Mouse (Mus musculus): ENCODE measurements around the gene Fam92b. TPM values are rescaled to one million over a fixed set of nuclear protein-coding genes. Genes with fewer than 3 reads are reported as not detected.

The Fam92b gene
- 1 to 10 TPM in 2 of 4 experiments, under 1 TPM in 2; 0.48 to 1.9 (median 0.86) TPM for total RNA-seq (2022)

DNA sequence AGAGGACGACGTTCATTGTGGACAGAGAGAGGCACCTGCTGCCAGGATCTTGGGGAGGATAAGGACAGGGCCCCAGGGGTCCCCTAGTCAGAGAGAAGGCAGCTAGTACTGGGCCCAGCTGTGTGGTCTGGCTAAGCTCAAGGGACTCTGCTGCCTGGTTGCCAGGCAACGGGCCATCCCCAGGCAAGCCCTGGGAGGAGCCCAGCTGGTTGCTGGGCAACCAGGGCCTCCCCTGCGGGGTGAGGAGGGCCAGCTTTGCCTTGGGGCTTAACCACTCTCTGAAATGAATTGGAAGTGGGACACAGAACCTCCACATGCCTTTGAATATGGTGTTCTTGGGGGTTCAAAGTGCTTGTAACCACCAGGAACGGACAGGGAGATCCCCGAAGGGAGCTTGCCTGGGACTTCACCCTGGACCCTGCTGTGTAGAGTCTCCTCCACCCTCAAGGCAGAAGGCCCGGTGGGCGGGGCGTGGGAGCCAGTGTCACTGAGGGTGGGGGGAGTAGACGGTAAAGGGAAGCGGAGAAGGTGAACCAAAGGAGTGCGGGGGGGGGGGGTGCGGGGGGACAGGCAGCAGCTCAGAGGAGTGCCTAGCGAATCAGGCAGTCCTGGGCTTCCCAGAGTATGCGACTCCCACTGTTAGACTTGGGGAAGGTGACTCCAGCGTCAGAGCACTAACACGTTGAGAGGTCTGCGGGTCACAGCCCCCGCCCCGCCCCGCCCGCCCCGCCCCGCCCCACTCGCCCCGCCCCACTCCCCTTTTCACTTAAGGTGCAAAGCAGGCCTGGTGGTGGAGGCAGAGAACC is at the start of gene Fam92b:
Gene Fam92b (minus strand): TSS at position 149 of the 806 bp plus-strand sequence.
- peak in 1 of 2 experiments; percentile 70 for DNase-seq (ENCODE audit: low spot score in 2 of 2)

GRCm38 (mm10) chr8:120225421-120226151 is 48.3 kb upstream of the Fam92b start:
- DNase-seq (ENCODE audit: low spot score in 2 of 2) = peak in 1 of 2 experiments; percentile 90

DNA sequence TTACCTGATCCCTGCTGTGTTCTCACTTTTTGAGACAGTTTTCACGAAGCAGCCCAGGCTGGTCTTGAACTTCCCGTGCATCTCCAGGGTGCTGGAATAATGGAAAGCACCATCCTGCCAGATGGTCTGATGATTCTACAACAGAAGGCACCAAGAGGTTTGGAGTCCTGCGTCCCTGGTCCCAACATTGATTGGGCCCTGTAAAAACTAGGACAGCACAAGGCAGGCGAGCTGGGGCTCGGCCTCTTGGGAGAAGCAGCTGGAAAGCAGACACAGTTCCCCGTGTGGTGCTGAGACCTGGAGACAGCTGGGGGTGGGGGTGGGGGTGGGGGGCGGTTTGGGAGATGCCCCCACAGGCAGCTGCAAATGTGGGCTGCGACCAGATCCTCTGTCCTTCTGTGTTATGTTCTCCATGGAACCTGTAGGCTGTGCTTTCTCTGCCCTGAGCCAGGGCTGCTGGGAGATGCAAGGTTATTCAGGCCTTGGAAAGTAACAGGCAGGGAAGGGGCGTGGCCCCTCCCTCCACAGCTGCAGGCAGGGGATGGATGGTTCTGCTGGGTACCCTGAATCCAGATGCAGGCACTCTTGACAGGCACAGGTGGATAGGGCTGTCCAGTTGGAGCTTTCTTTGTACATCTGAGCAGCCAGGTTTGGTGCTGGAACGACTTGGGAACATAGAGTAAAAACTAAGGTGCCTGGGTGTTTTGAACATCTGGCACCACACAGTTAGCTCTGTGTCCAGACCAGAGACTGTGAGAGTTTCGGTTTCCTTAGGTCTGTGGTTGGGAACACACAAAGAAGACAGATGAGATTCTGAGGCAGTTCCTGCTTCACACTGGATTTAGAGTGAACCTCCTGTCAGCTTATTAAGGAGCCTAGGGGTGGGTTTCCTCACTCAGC is 47.5 kb upstream of the Fam92b start:
- DNase-seq (ENCODE audit: low spot score in 2 of 2) = peak in 1 of 2 experiments; percentile 11

GRCm38 (mm10) chr8:120222548-120222947 is 45.3 kb upstream of the Fam92b start:
- no peak for DNase-seq (ENCODE audit: low spot score in 2 of 2)

- DNase-seq (ENCODE audit: low spot score in 2 of 2) = peak in 1 of 2 experiments; percentile 10
Measured at GRCm38 (mm10) chr8:120216855-120217830, 39.9 kb upstream of the Fam92b start.

GRCm38 (mm10) chr8:120215416-120216141 is 38.3 kb upstream of the Fam92b start:
- no peak for DNase-seq (ENCODE audit: low spot score in 2 of 2)

GRCm38 (mm10) chr8:120213939-120214338 is 36.7 kb upstream of the Fam92b start:
- DNase-seq (ENCODE audit: low spot score in 2 of 2) = peak in 1 of 2 experiments; percentile 34

DNA sequence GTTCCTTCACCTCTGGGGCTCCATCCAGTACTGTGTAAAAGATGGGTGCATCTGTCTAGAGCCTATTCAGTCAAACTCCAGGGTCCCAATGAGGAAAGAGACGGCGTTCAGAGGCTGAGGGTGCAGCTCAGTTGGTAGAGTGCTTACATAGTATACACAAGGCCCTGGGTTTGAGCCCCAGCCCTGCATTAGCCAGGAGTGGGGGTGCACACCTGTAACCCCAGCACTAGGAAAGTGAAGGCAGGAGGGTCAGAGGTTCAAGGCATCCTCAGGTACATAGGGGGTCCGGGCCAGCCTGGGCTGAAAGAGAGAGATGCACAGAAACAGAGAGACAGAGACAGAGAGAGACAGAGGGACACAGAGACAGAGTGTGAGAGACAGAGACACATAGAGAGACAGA is 36.0 kb upstream of the Fam92b start:
- DNase-seq (ENCODE audit: low spot score in 2 of 2) = no peak

GRCm38 (mm10) chr8:120212596-120212995 is 35.3 kb upstream of the Fam92b start:
- no peak for DNase-seq (ENCODE audit: low spot score in 2 of 2)

DNA sequence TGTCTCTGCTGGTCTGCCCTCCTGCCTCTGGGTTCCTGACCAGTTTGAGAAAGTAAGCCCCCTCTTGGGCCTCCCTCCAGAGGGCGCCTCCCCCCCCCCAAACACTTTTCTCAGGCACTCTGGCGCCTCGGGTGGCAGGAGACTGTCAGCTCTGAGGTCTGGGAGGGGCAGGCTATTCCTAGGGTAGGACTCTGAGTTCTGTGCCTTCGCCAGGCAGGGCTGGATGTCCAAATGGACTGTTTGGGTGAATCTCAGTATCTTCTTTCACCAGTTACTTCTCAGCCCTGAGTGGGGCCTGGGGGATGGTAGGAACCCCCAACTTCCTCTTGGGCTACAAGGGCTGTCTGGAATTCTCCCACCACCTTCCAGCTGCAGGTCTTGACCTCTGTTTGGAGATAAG is 34.1 kb upstream of the Fam92b start:
- no peak for DNase-seq (ENCODE audit: low spot score in 2 of 2)

DNA sequence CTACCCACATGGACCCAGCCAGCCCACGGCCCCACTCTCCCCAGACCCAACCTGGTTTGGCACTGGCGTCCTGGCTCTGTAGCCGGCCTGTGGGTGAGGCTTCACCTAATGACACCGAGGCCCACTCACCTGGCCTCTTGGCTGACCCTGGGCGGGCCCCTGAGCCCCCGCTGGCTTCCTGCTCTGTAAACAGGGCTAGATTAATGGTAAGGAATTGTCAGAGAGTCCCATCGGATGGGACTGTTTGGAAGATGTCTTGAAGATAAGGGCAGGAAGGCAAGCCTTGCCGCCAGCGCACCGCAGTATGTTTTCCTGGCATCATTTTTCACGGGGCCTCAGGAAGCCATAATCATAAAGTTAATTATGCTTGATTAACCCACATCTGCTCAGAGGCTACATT is 30.8 kb upstream of the Fam92b start:
- DNase-seq (ENCODE audit: low spot score in 2 of 2) = no peak

DNA sequence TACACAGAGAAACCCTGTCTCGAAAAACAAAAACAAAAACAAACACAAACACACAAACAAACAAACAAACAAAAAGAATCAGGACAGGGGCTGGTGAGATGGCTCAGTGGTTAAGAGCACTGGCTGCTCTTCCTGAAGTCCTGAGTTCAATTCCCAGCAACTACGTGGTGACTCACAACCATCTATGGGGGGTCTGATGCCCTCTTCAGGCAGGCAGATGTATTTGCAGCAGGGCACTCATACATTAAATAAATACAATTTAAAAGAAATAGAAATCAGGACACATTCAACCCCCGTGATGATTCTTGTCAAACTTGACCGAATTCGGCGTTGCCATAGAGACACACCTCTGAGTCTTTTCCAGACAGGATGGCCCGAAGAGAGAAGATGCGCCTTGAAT is 30.1 kb upstream of the Fam92b start:
- DNase-seq (ENCODE audit: low spot score in 2 of 2) = no peak

DNA sequence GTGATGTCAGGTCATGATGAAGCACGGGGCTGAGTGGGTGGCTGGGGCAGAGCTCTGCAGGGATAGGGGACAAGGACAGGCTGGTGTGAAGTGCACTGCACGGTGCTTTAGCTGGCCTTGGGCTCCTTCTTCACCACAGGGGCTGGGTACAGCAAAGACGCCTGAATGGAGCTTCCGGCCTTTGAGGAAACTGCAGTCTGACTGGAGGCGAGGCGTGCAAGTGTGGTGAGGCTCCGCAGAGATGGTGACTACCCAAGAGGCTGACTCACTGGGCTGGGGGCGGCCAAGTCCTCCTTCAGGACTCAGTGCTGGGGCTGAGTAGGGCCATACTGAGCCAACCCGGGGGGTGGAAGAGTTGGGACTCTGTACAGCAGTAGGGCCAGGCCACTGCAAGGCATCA is 28.6 kb upstream of the Fam92b start:
- DNase-seq (ENCODE audit: low spot score in 2 of 2) = no peak

DNA sequence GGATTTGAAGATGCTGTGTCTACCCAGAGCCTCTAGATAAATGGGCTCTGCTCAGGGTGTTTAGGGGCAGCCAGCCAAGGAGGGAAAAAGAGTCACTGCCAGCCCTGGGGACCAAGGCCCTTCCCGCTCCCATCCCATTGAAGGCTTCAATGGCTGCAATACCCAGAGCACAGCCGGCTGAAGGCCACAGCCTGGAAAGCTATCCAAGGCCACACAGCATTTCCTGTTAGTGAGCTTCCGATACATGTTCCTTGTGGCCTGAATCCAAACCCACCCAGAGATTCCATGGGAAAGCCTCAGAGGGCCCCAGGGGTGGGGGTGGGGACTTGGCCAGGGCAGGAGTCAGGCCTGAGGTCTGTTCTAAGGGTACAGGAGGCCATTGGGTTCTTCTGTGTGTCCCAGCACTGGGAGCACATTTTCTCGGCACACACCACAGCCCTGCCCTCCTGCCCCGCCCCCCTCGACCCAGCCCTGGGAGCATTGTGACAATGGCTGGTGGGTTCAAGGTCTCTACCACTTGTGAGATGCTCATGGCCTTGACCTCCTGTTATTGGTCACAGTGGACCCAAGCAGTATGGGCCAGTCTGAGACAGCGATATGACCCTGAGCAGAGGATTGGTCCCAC is 27.6 kb upstream of the Fam92b start:
- DNase-seq (ENCODE audit: low spot score in 2 of 2) = no peak

- no peak for DNase-seq (ENCODE audit: low spot score in 2 of 2)
Measured at GRCm38 (mm10) chr8:120202546-120202945, 25.3 kb upstream of the Fam92b start.

GRCm38 (mm10) chr8:120201351-120201750 is 24.1 kb upstream of the Fam92b start:
- DNase-seq (ENCODE audit: low spot score in 2 of 2) = no peak

GRCm38 (mm10) chr8:120192118-120192517 is 14.9 kb upstream of the Fam92b start:
- DNase-seq (ENCODE audit: low spot score in 2 of 2) = no peak

- DNase-seq (ENCODE audit: low spot score in 2 of 2) = no peak
Measured at GRCm38 (mm10) chr8:120191633-120192032, 14.4 kb upstream of the Fam92b start.

- peak; percentile 76 to 86 for DNase-seq (ENCODE audit: low spot score in 2 of 2)
Measured at GRCm38 (mm10) chr8:120190810-120191413, 13.6 kb upstream of the Fam92b start.
